Mouse (Mus musculus) neural tube, embryonic 13.5 days (tissue): Measurements from ENCODE around the gene Gpr18. TPM values are rescaled to one million over a fixed set of nuclear protein-coding genes. Genes with fewer than 3 reads are reported as not detected.

ENCODE experiments used
- ATAC-seq: fragments of 200-750 bp; cut with Nextera tagmentation; 2 replicates; pipeline ENCODE4 v1.8.0; 2017; ENCODE audit warnings: low read depth, mild to moderate bottlenecking, moderate TSS enrichment, moderate library complexity
- H3K27ac ChIP-seq: fragments of 300-500 bp; sonication (generic); replicated peaks from 2 replicates; pipeline ENCODE4 v1.5.1; 2015; ENCODE audit warnings: moderate library complexity, mild to moderate bottlenecking, inconsistent platforms
- H3K27me3 ChIP-seq: fragments of 300-500 bp; sonication (generic); 2 replicates; pipeline ENCODE4 v1.6.1; 2015; ENCODE audit warnings: mild to moderate bottlenecking, inconsistent platforms
- H3K36me3 ChIP-seq: fragments of 300-500 bp; sonication (generic); 2 replicates; pipeline ENCODE4 v1.6.1; 2015; ENCODE audit warnings: mild to moderate bottlenecking, inconsistent platforms
- H3K4me1 ChIP-seq: fragments of 300-500 bp; sonication (generic); replicated peaks from 2 replicates; pipeline ENCODE4 v1.6.1; 2015; ENCODE audit warnings: inconsistent platforms
- H3K4me2 ChIP-seq: fragments of 300-500 bp; sonication (generic); 2 replicates; pipeline ENCODE4 v1.6.1; 2015; ENCODE audit warnings: inconsistent platforms, mild to moderate bottlenecking, moderate library complexity
- H3K4me3 ChIP-seq: fragments of 300-500 bp; sonication (generic); 2 replicates; pipeline ENCODE4 v1.5.1; 2015; ENCODE audit warnings: mild to moderate bottlenecking, inconsistent platforms
- H3K9ac ChIP-seq: fragments of 300-500 bp; sonication (generic); 2 replicates; pipeline ENCODE4 v1.6.1; 2015; ENCODE audit warnings: moderate library complexity, mild to moderate bottlenecking, inconsistent platforms
- H3K9me3 ChIP-seq: fragments of 300-500 bp; sonication (generic); 2 replicates; pipeline ENCODE4 v1.6.1; 2016; ENCODE audit warnings: inconsistent platforms
- WGBS: fragments of 180-500 bp; shearing (Covaris S2); methylation state at CpG from one replicate; pipeline ENCODE4 v1.1.7; 2015; 5-methylcytosine and 5-hydroxymethylcytosine counted together
- polyA plus RNA-seq: library from polyadenylated mRNA; unstranded; fragments of >200 nt; fragmentation: Nextera tagmentation; extraction: Ambion mirVana; gene quantifications from 2 replicates; pipeline ENCODE4 v1.2.1, GENCODE M21; 2015

Gpr18 gene
- polyA plus RNA-seq, 1 experiment from 2014 or later = 0.17 TPM

GRCm38 (mm10) chr14:121897773-121898172, 17.8 kb downstream of the Gpr18 start:
- Histone ChIP-seq H3K4me2 (no peak overlapping the region), H3K36me3 (no peaks in the 10 kb centered on the region), H3K4me3 (no peak overlapping the region), H3K27ac (no peak overlapping the region), H3K9me3 (no peaks in the 10 kb centered on the region), H3K4me1 (peaks cover 6% of the 10 kb centered on the region; the same call in 1 of the 2 replicates), H3K9ac (no peak overlapping the region), H3K27me3 (no peaks in the 10 kb centered on the region)
- WGBS = 84% methylated on average over 2 of the region's 2 CpGs
- no peak for ATAC-seq

DNA sequence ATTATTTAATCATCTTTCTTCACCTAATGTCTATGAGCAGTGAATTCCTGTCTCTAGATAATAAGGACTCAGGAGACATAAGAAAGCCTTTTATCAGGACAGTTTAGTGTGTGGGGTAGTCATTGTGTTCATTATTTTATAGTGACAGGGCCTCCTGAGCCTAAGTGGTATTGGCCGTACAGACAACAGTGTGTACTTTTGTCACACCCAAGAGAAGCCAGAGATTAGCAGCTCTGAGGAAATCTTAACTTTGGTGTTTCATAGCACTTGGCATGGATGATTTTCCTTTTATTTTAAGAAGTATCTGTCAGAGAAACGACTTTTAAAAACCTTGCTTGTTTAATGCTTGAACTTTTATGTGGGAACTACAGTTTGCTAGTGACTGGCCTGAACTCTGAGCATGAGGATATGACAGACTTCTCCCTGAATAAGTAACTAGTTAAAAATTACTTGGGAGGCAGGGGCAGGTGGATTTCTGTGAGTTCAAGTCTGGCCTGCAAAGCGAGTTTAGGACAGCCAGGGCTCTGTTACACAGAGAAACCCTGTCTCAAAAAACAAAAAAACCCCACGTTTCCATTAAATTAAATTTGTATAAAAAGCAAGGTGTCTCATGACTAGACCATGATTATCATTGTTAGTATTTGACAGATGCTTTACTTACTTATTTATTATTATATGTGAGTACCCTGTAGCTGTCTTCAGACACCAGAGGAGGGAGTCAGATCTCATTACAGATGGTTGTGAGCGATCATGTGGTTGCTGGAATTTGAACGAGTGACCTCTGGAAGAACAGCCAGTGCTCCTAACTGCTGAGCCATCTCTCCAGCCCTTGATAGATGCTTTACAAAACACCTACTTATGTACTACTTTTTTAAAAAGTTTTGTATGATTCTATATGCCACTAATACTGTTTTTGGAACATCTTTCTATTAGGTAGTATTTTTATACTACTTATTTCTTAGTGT, 19.2 kb downstream of the Gpr18 start:
- 73% methylated on average over 6 of the region's 6 CpGs for WGBS

GRCm38 (mm10) chr14:121895316-121895715, 20.3 kb downstream of the Gpr18 start:
- no peak for ATAC-seq
- Histone ChIP-seq H3K4me1 (peaks cover 6% of the 10 kb centered on the region; the same call in 1 of the 2 replicates), H3K9me3 (no peaks in the 10 kb centered on the region), H3K27ac (no peak overlapping the region), H3K36me3 (peaks cover 5% of the 10 kb centered on the region; the same call in 1 of the 2 replicates), H3K4me2 (no peak overlapping the region), H3K4me3 (no peak overlapping the region), H3K27me3 (no peaks in the 10 kb centered on the region), H3K9ac (no peak overlapping the region)
- 95% methylated on average over 4 of the region's 4 CpGs for WGBS

More for the DNA sequence above, 19.2 kb downstream of the Gpr18 start:
- peaks cover 6% of the 10 kb centered on the region; the same call in 1 of the 2 replicates for H3K4me1 ChIP-seq
- H3K4me3 ChIP-seq = no peak overlapping the region
- H3K27ac ChIP-seq = no peak overlapping the region
- H3K36me3 ChIP-seq = no peaks in the 10 kb centered on the region
- H3K4me2 ChIP-seq = no peak overlapping the region
- no peaks in the 10 kb centered on the region for H3K27me3 ChIP-seq
- no peaks in the 10 kb centered on the region for H3K9me3 ChIP-seq
- no peak overlapping the region for H3K9ac ChIP-seq
- ATAC-seq = no peak

- Histone ChIP-seq H3K27ac (no peak overlapping the region), H3K4me3 (no peak overlapping the region), H3K9ac (no peak overlapping the region), H3K4me1 (peaks cover 6% of the 10 kb centered on the region; the same call in 1 of the 2 replicates), H3K36me3 (peaks cover 12% of the 10 kb centered on the region; the same call in 1 of the 2 replicates), H3K4me2 (no peak overlapping the region), H3K9me3 (no peaks in the 10 kb centered on the region), H3K27me3 (no peaks in the 10 kb centered on the region)
- no peak for ATAC-seq
- 50% methylated on average over 5 of the region's 5 CpGs for WGBS
These were observed 21.0 kb downstream of the Gpr18 start for GRCm38 (mm10) chr14:121894511-121895135.

- H3K4me2 ChIP-seq = no peak overlapping the region
- peaks cover 6% of the 10 kb centered on the region; the same call in 1 of the 2 replicates for H3K4me1 ChIP-seq
- peaks cover 12% of the 10 kb centered on the region; the same call in 1 of the 2 replicates for H3K36me3 ChIP-seq
- no peak overlapping the region for H3K27ac ChIP-seq
- no peaks in the 10 kb centered on the region for H3K27me3 ChIP-seq
- ATAC-seq = no peak
- H3K9me3 ChIP-seq = no peaks in the 10 kb centered on the region
- H3K9ac ChIP-seq = no peak overlapping the region
- WGBS = 87% methylated on average over 6 of the region's 6 CpGs
- no peak overlapping the region for H3K4me3 ChIP-seq
These were observed 21.8 kb downstream of the Gpr18 start for GRCm38 (mm10) chr14:121893747-121894146.

DNA sequence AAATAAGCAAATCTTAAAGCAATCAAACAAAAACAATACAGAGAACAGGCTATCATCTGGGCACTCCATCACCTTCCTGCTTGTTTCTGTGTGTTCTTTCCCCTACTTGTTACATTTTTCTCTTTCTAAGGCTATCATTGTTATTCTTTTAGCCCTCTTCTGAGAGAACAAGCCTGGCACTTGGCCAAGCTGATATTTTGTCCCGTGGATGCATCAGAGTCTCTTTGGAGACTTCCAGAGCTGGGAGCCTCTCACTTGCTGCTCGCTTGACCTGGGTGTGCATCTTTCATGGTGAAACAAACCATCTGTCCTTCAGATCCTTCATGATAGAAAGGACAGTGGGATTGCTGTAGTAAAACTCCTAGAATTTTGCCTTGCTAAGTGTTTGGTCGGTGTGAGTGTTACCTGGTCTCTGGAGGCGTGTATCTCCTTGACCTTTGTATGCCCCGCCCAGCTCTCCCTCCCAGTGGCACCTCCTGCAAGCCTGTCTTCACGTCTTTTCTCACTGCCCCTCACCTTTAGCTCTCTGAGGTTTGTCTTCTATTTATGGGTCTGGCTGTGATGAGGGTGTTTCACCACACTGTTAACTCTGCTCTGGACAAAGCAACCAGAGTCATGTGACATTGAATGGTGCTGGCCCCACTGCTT, 31.3 kb downstream of the Gpr18 start:
- no peaks in the 10 kb centered on the region for H3K27me3 ChIP-seq
- no peak for ATAC-seq
- H3K4me1 ChIP-seq = peaks cover 32% of the 10 kb centered on the region
- H3K4me3 ChIP-seq = no peak overlapping the region
- no peaks in the 10 kb centered on the region for H3K36me3 ChIP-seq
- 74% methylated on average over 6 of the region's 6 CpGs for WGBS
- H3K9me3 ChIP-seq = no peaks in the 10 kb centered on the region
- no peak overlapping the region for H3K4me2 ChIP-seq
- no peak overlapping the region for H3K9ac ChIP-seq
- H3K27ac ChIP-seq = no peak overlapping the region

DNA sequence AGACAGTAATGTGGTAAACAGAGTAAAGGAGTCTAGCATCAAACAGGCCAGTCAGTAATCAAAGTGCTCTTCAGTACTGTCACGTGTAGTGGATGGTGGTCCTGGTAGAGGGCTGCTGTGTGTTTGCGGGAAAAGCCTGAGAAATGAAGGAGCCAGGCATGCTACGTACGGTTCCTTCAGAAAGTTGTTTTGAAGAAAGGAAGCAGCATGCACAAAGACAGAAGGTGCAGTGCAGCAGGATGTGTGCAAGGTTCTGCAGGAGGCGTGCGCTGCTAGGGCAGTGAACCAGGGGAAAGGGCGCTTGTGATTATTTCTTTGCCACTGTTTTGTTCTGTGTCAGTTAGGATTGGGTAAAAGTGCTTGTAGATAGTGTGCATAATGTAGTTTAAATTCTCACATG, 34.4 kb downstream of the Gpr18 start:
- no peak overlapping the region for H3K4me3 ChIP-seq
- no peaks in the 10 kb centered on the region for H3K36me3 ChIP-seq
- no peak overlapping the region for H3K4me2 ChIP-seq
- ATAC-seq = no peak
- no peak overlapping the region for H3K9ac ChIP-seq
- H3K27ac ChIP-seq = no peak overlapping the region
- no peaks in the 10 kb centered on the region for H3K27me3 ChIP-seq
- 94% methylated on average over 7 of the region's 7 CpGs for WGBS
- H3K9me3 ChIP-seq = no peaks in the 10 kb centered on the region
- H3K4me1 ChIP-seq = peaks cover 40% of the 10 kb centered on the region

DNA sequence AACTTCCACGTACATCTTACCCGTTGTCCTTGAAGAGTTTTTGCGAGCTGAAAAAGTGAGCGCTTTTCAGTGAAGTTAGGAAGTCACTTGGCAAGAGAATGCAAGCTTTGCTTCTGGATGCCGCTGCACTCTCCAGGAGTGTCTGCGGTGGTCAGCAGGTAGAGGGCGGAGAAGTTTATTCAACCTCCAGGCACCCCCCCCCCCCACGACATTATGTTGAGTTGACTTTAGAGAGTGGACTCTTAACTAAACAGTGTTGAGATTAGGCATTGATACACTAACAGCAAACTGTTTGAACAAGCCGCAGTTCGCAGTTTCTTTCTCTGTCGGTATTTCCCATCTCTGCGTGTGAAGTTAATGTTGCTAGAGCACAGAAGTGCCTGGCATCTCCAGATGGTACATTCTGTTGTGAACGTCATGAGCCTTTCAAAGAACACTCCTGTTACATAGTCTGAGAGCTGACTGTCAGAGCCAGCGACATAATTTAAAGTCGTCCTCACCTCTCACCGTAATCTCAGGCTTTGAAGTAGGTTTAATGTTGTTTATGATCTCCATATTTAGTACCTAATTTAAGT, 36.2 kb downstream of the Gpr18 start:
- peaks cover 40% of the 10 kb centered on the region for H3K4me1 ChIP-seq
- no peaks in the 10 kb centered on the region for H3K36me3 ChIP-seq
- peak overlapping the region; percentile 85 for H3K4me2 ChIP-seq
- 19% methylated on average over 16 of the region's 16 CpGs for WGBS
- H3K9me3 ChIP-seq = no peaks in the 10 kb centered on the region
- H3K9ac ChIP-seq = peak overlapping the region; percentile 85
- H3K4me3 ChIP-seq = peak overlapping the region; percentile 86
- no peak overlapping the region for H3K27ac ChIP-seq
- ATAC-seq = 0 out of 2 replicates have a peak, but pooled peaks have one; percentile 2
- no peaks in the 10 kb centered on the region for H3K27me3 ChIP-seq

DNA sequence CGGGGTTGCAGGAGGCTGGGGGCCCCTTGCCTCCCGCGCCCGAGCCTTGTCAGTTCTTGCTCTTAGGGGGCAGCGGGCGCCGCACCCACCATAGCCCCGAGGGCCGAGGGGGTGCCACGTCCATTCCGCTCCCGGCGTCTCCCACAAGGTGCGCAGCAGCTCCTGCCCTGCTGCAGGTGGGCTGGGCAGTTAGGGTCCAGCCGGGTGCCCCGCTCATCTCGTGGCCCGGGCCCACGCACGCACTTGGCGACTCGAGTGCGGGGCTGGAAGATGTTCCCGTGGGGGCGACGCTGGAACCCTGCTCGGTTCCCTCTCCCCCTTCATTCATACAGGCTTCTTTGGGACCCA, 36.7 kb downstream of the Gpr18 start:
- Histone ChIP-seq H3K27me3 (no peaks in the 10 kb centered on the region), H3K36me3 (no peaks in the 10 kb centered on the region), H3K4me3 (peak overlapping the region; percentile 86), H3K4me1 (peaks cover 40% of the 10 kb centered on the region), H3K9ac (peak overlapping the region; percentile 85), H3K27ac (peak overlapping the region; percentile 29; the same call in 1 of the 2 replicates), H3K9me3 (no peaks in the 10 kb centered on the region), H3K4me2 (peak overlapping the region; percentile 85)
- ATAC-seq = no peak; the same call in 1 of the 2 replicates
- under 1% methylated on average over 27 of the region's 27 CpGs for WGBS

- WGBS = under 1% methylated on average over 61 of the region's 61 CpGs
- peak; percentile 98 for ATAC-seq
These were observed 37.3 kb downstream of the Gpr18 start, which contains the start of gene Ubac2 for GRCm38 (mm10) chr14:121878176-121878858. Gene Ubac2 (plus strand): TSS chr14:121878620.

DNA sequence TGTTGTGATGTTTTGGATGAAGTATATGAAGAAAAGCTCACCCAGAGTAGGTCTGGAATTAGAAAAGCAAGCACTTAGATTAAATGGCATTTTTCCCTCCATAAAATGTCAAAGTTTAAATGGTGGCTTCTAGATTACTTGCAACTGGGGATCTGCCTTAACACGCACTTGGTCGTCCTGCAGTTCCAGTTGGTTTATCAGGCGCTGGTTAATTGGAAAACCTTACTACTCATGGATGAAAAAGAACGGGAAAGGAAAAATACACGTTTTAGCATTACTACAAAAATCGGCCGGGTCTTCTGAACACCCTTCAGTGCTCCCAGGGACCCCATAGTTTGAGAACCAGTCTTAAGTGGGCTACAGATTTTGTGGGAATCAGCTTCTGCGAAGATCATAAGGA, 37.9 kb downstream of the Gpr18 start:
- H3K27me3 ChIP-seq = 0 out of 2 replicates have a peak, but pooled peaks cover 4% of the 10 kb centered on the region
- peak overlapping the region; percentile 92 for H3K27ac ChIP-seq
- ATAC-seq = no peak
- peaks cover 31% of the 10 kb centered on the region for H3K4me1 ChIP-seq
- peak overlapping the region; percentile 86 for H3K4me3 ChIP-seq
- peak overlapping the region; percentile 85 for H3K9ac ChIP-seq
- H3K4me2 ChIP-seq = peak overlapping the region; percentile 85
- no peaks in the 10 kb centered on the region for H3K9me3 ChIP-seq
- H3K36me3 ChIP-seq = no peaks in the 10 kb centered on the region
- WGBS = 35% methylated on average over 8 of the region's 8 CpGs

More at GRCm38 (mm10) chr14:121878176-121878858, 37.3 kb downstream of the Gpr18 start, which contains the start of gene Ubac2:
- H3K36me3 ChIP-seq = no peaks in the 10 kb centered on the region
- H3K4me1 ChIP-seq = peaks cover 37% of the 10 kb centered on the region
- peak within 1 kb of the TSS; percentile 86 for H3K4me3 ChIP-seq
- peak within 1 kb of the TSS; percentile 85 for H3K9ac ChIP-seq
- H3K4me2 ChIP-seq = peak within 1 kb of the TSS; percentile 85
- no peaks in the 10 kb centered on the region for H3K9me3 ChIP-seq
- 0 out of 2 replicates have a peak, but pooled peaks cover 3% of the 10 kb centered on the region for H3K27me3 ChIP-seq
- H3K27ac ChIP-seq = peak within 1 kb of the TSS; percentile 92
